8 mouse cellular contexts compared by ENCODE assay signal in the genomic region with DNA sequence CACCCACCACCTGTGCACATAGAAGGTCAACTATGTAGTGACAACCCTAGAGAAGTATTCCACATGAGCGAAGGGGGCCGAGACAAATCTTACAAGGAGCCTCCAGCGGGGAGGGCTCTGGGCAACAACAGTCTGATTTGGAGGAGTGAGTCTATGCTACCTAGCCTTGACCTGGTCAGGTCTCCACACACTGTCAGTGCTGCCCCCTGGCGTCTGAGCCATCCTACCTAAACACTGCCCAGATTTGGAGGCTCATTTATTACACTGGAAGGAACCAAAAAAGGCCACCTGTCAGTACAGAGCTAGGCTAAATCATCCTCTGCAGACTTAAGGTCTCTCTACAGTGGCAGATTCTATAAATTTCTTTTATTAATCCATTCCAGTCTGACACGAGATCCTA. TPM values are rescaled to one million over a fixed set of nuclear protein-coding genes. Genes with fewer than 3 reads are reported as not detected.
DNase-seq lines count a peak whose midpoint lies in the region; ATAC-seq and TF ChIP-seq lines count a peak whose summit lies in the region.

No protein-coding gene starts in this region.

- no peak for TF ChIP-seq EP300 in liver, postnatal 0 days (IDR thresholded peaks at IDR 0.05; ENCODE audit: low read depth)

- no peak overlapping the region for H3K4me2 ChIP-seq in neural tube, embryonic 15.5 days
- H3K4me2 ChIP-seq in liver, postnatal 0 days (ENCODE audit: low read depth, low read length): no peak overlapping the region

- intact Hi-C loops in heart, postnatal 36 days (cut with DNase I): loop anchor here (1.0 to 2.0 kb wide), 2 partner anchors 33 to 78 kb away; partner anchors contain the start of gene Gjc1

- TF ChIP-seq CTCF in liver, postnatal 0 days (IDR thresholded peaks at IDR 0.05; ENCODE audit: low read depth): peak; percentile 70
- peak; percentile 53; the same call in 1 of the 2 replicates for TF ChIP-seq CTCF in small intestine, adult 2 months (IDR thresholded peaks at IDR 0.05; ENCODE audit: extremely low read depth, insufficient read length, insufficient replicate concordance, low read depth, low read length)

- ATAC-seq in neural tube, embryonic 15.5 days (ENCODE audit: low FRiP score): no peak
- ATAC-seq in liver, postnatal 0 days: no peak

- peaks cover 92% of the 10 kb centered on the region for H3K36me3 ChIP-seq in neural tube, embryonic 15.5 days
- H3K36me3 ChIP-seq in liver, postnatal 0 days (replicated peaks; ENCODE audit: insufficient read depth, low read length): peaks cover 77% of the 10 kb centered on the region
- H3K36me3 ChIP-seq in small intestine, adult 2 months (ENCODE audit: control insufficient read depth, insufficient read depth, low read length): peaks cover 48% of the 10 kb centered on the region

- H3K27me3 ChIP-seq in neural tube, embryonic 15.5 days (replicated peaks): no peaks in the 10 kb centered on the region
- H3K27me3 ChIP-seq in liver, postnatal 0 days (ENCODE audit: insufficient read depth, low read length): no peaks in the 10 kb centered on the region
- no peaks in the 10 kb centered on the region for H3K27me3 ChIP-seq in small intestine, adult 2 months (ENCODE audit: control insufficient read depth, insufficient read depth, low read length)

- H3K27ac ChIP-seq in neural tube, embryonic 15.5 days (replicated peaks): no peak overlapping the region
- H3K27ac ChIP-seq in liver, postnatal 0 days (ENCODE audit: low read depth): no peak overlapping the region
- no peak overlapping the region for H3K27ac ChIP-seq in small intestine, adult 2 months (ENCODE audit: insufficient read depth, low read depth, low read length)

- peak; percentile 58 for DNase-seq in neural tube, embryonic 10.5 days (ENCODE audit: extremely low spot score, low spot score)
- DNase-seq in adrenal gland, adult 18-20 months (ENCODE audit: low spot score in 2 of 2): peak; percentile 76 to 80
- peak; percentile 77 for DNase-seq in embryo, embryonic 10.5 days (ENCODE audit: low spot score)
- peak; percentile 70 to 85 for DNase-seq in heart, postnatal 36 days
- peak; percentile 73 for DNase-seq in liver, postnatal 0 days
- no peak for DNase-seq in layer of hippocampus, postnatal 36 days

- H3K9me3 ChIP-seq in neural tube, embryonic 15.5 days (replicated peaks): no peaks in the 10 kb centered on the region
- H3K9me3 ChIP-seq in liver, postnatal 0 days (ENCODE audit: low read length): no peaks in the 10 kb centered on the region

- WGBS in neural tube, embryonic 15.5 days: 68% methylated on average over 5 of the region's 5 CpGs
- 76% methylated on average over 5 of the region's 5 CpGs for whole genome bisulfite sequencing in liver, postnatal 0 days (ENCODE audit: insufficient replicate concordance)
- WGBS in small intestine, adult 2 months: 71% methylated on average over 5 of the region's 5 CpGs

- H3K4me3 ChIP-seq in neural tube, embryonic 15.5 days (replicated peaks): no peak overlapping the region
- no peak overlapping the region for H3K4me3 ChIP-seq in liver, postnatal 0 days (ENCODE audit: low read depth, low read length)
- H3K4me3 ChIP-seq in small intestine, adult 2 months (ENCODE audit: low read depth, low read length): no peak overlapping the region

- no peak for TF ChIP-seq POLR2A in small intestine, adult 2 months (IDR thresholded peaks at IDR 0.05; ENCODE audit: low read depth, low read length)

- no peaks in the 10 kb centered on the region for H3K4me1 ChIP-seq in neural tube, embryonic 15.5 days
- H3K4me1 ChIP-seq in liver, postnatal 0 days (ENCODE audit: insufficient read depth): no peaks in the 10 kb centered on the region
- H3K4me1 ChIP-seq in small intestine, adult 2 months (ENCODE audit: control insufficient read depth, insufficient read depth, insufficient read length, low read length): no peaks in the 10 kb centered on the region

- H3K9ac ChIP-seq in neural tube, embryonic 15.5 days (replicated peaks): no peak overlapping the region
- H3K9ac ChIP-seq in liver, postnatal 0 days (replicated peaks): no peak overlapping the region

RNA-seq across cellular contexts. Expression of gene Higd1b, which starts 16.2 kb away (rescaled TPM):
- polyA plus RNA-seq in neural tube, embryonic 15.5 days (2015; fragmentation: Nextera tagmentation; extraction: Ambion mirVana): 10.5 and 11.8 TPM in 2 replicates
- total RNA-seq in adrenal gland, adult 18-20 months (2021): 1 to 10 TPM; 1.2 to 4.1 TPM
- total RNA-seq in heart, postnatal 36 days (2021): 10 to 100 TPM; 12.7 to 17.0 TPM
- not detected in 2 replicates for polyA plus RNA-seq in liver, postnatal 0 days (2015; fragmentation: Nextera tagmentation; extraction: Ambion mirVana)
- 0.34 TPM in 1 of 2 replicates, not detected in the other for polyA plus RNA-seq in small intestine, adult 2 months (2012; rRNA removed)
- total RNA-seq in layer of hippocampus, postnatal 36 days (2021): 1 to 10 TPM; 2.0 to 4.6 TPM

RNA-seq across cellular contexts. Expression of gene Eftud2, which starts 28.9 kb away (rescaled TPM):
- polyA plus RNA-seq in neural tube, embryonic 15.5 days (2015; fragmentation: Nextera tagmentation; extraction: Ambion mirVana): 121 and 147 TPM in 2 replicates
- total RNA-seq in adrenal gland, adult 18-20 months (2021): 10 to 100 TPM; 64.6 to 70.2 TPM
- total RNA-seq in heart, postnatal 36 days (2021): 10 to 100 TPM; 32.7 to 37.9 TPM
- 39.0 and 45.5 TPM in 2 replicates for polyA plus RNA-seq in liver, postnatal 0 days (2015; fragmentation: Nextera tagmentation; extraction: Ambion mirVana)
- polyA plus RNA-seq in small intestine, adult 2 months (2012; rRNA removed): 30.7 and 57.1 TPM in 2 replicates
- total RNA-seq in layer of hippocampus, postnatal 36 days (2021): 100 to 1,000 TPM; 129 to 131 TPM

RNA-seq across cellular contexts. Expression of gene Ccdc103, which starts 29.1 kb away (rescaled TPM):
- 1.5 and 1.7 TPM in 2 replicates for polyA plus RNA-seq in neural tube, embryonic 15.5 days (2015; fragmentation: Nextera tagmentation; extraction: Ambion mirVana)
- under 1 TPM; 0.32 to 0.36 TPM for total RNA-seq in adrenal gland, adult 18-20 months (2021)
- not detected for total RNA-seq in heart, postnatal 36 days (2021)
- polyA plus RNA-seq in liver, postnatal 0 days (2015; fragmentation: Nextera tagmentation; extraction: Ambion mirVana): 0.39 and 0.51 TPM in 2 replicates
- polyA plus RNA-seq in small intestine, adult 2 months (2012; rRNA removed): not detected in 2 replicates
- total RNA-seq in layer of hippocampus, postnatal 36 days (2021): 1 to 10 TPM; 1.6 to 2.4 TPM

RNA-seq across cellular contexts. Expression of gene Gjc1, which starts 32.4 kb away (rescaled TPM):
- 31.9 and 32.8 TPM in 2 replicates for polyA plus RNA-seq in neural tube, embryonic 15.5 days (2015; fragmentation: Nextera tagmentation; extraction: Ambion mirVana)
- 10 to 100 TPM; 12.0 to 16.4 TPM for total RNA-seq in adrenal gland, adult 18-20 months (2021)
- total RNA-seq in heart, postnatal 36 days (2021): 10 to 100 TPM; 23.6 to 33.0 TPM
- 1.4 and 1.6 TPM in 2 replicates for polyA plus RNA-seq in liver, postnatal 0 days (2015; fragmentation: Nextera tagmentation; extraction: Ambion mirVana)
- 0.70 and 1.4 TPM in 2 replicates for polyA plus RNA-seq in small intestine, adult 2 months (2012; rRNA removed)
- 1 to 10 TPM; 5.1 TPM for total RNA-seq in layer of hippocampus, postnatal 36 days (2021)

RNA-seq across cellular contexts. Expression of gene Fam187a, which starts 33.1 kb away (rescaled TPM):
- polyA plus RNA-seq in neural tube, embryonic 15.5 days (2015; fragmentation: Nextera tagmentation; extraction: Ambion mirVana): not detected in 2 replicates
- total RNA-seq in adrenal gland, adult 18-20 months (2021): not detected
- total RNA-seq in heart, postnatal 36 days (2021): not detected
- not detected in 2 replicates for polyA plus RNA-seq in liver, postnatal 0 days (2015; fragmentation: Nextera tagmentation; extraction: Ambion mirVana)
- polyA plus RNA-seq in small intestine, adult 2 months (2012; rRNA removed): not detected in 2 replicates
- total RNA-seq in layer of hippocampus, postnatal 36 days (2021): not detected

Comparison
In these comparisons a context has a peak if more than half of its experiments do, and no peak if none do; other contexts are left out.
1. DNase-seq: peak in neural tube, embryonic 10.5 days (single experiment), adrenal gland, adult 18-20 months (2 of 2), embryo, embryonic 10.5 days (single experiment), heart, postnatal 36 days (2 of 2) and liver, postnatal 0 days (single experiment); none in layer of hippocampus, postnatal 36 days (0 of 2).